30 mouse cellular contexts compared by ENCODE assay signal in genomic region chr7:100148586-100148985, GRCm38 (mm10). TPM values are rescaled to one million over a fixed set of nuclear protein-coding genes. Genes with fewer than 3 reads are reported as not detected.
A peak's percentile ranks its signal among the peaks of the same experiment; 100 is the strongest.
DNase-seq lines count a peak whose midpoint lies in the region; ATAC-seq and TF ChIP-seq lines count a peak whose summit lies in the region.
"Had no signal": no experiment of that assay in that cellular context is flagged by ENCODE, and none has a peak within 500 bp of the region (broad histone marks: within the 10 kb centered on the region; RNA-seq: fewer than 3 reads in every experiment).

No protein-coding gene starts in this region.

- H3K9me3 ChIP-seq in midbrain, embryonic 15.5 days = no peaks in the 10 kb centered on the region
- H3K9me3 ChIP-seq: embryonic facial prominence, embryonic 10.5 days; embryonic facial prominence, embryonic 15.5 days; forebrain, embryonic 13.5 days; G1E; heart, embryonic 12.5 days; hindbrain, embryonic 13.5 days; limb, embryonic 10.5 days; limb, embryonic 15.5 days; liver, embryonic 15.5 days; midbrain, embryonic 10.5 days had no signal

- WGBS in cerebellum, adult 2 months = 20% methylated on average over 4 of the region's 4 CpGs
- 91% methylated on average over 4 of the region's 4 CpGs for WGBS in midbrain, embryonic 15.5 days

- H3K9ac ChIP-seq in midbrain, embryonic 15.5 days = no peak overlapping the region
- H3K9ac ChIP-seq: embryonic facial prominence, embryonic 15.5 days; forebrain, embryonic 13.5 days; heart, embryonic 12.5 days; hindbrain, embryonic 13.5 days; limb, embryonic 15.5 days; liver, embryonic 15.5 days; lung, embryonic 14.5 days had no signal

- H3K27me3 ChIP-seq in cerebellum, adult 2 months (ENCODE audit: control insufficient read depth, insufficient read depth, low read length) = no peaks in the 10 kb centered on the region
- H3K27me3 ChIP-seq in midbrain, embryonic 15.5 days (replicated peaks) = no peaks in the 10 kb centered on the region
- H3K27me3 ChIP-seq: embryonic facial prominence, embryonic 15.5 days; forebrain, embryonic 13.5 days; heart, embryonic 12.5 days; hindbrain, embryonic 13.5 days; limb, embryonic 15.5 days; Patski had no signal

- peak overlapping the region; percentile 11 for H3K4me3 ChIP-seq in cerebellum, adult 2 months (replicated peaks; ENCODE audit: insufficient read depth, low read depth, low read length)
- H3K4me3 ChIP-seq in midbrain, embryonic 15.5 days = no peak overlapping the region
- H3K4me3 ChIP-seq: embryonic facial prominence, embryonic 10.5 days; embryonic facial prominence, embryonic 15.5 days; forebrain, embryonic 13.5 days; heart, embryonic 12.5 days; hindbrain, embryonic 13.5 days; limb, embryonic 10.5 days; limb, embryonic 15.5 days; liver, embryonic 15.5 days; midbrain, embryonic 10.5 days had no signal

- H3K36me3 ChIP-seq in midbrain, embryonic 15.5 days (replicated peaks) = no peaks in the 10 kb centered on the region
- H3K36me3 ChIP-seq: embryonic facial prominence, embryonic 10.5 days; embryonic facial prominence, embryonic 15.5 days; G1E; heart, embryonic 12.5 days; hindbrain, embryonic 13.5 days; limb, embryonic 10.5 days; limb, embryonic 15.5 days; liver, embryonic 15.5 days; midbrain, embryonic 10.5 days had no signal

- H3K4me1 ChIP-seq in cerebellum, adult 2 months (ENCODE audit: control insufficient read depth, insufficient read depth, low read length) = peaks cover 5% of the 10 kb centered on the region; the same call in 1 of the 2 replicates
- H3K4me1 ChIP-seq in midbrain, embryonic 15.5 days = no peaks in the 10 kb centered on the region
- H3K4me1 ChIP-seq: embryonic facial prominence, embryonic 15.5 days; forebrain, embryonic 13.5 days; heart, embryonic 12.5 days; hindbrain, embryonic 13.5 days; limb, embryonic 15.5 days; liver, embryonic 15.5 days; midbrain, embryonic 10.5 days had no signal

- no peak overlapping the region for H3K27ac ChIP-seq in cerebellum, adult 2 months (ENCODE audit: insufficient read depth, low read length)
- no peak overlapping the region for H3K27ac ChIP-seq in midbrain, embryonic 15.5 days
- H3K27ac ChIP-seq: embryonic facial prominence, embryonic 10.5 days; embryonic facial prominence, embryonic 15.5 days; forebrain, embryonic 13.5 days; hindbrain, embryonic 13.5 days; limb, embryonic 10.5 days; limb, embryonic 15.5 days; liver, embryonic 15.5 days; midbrain, embryonic 10.5 days had no signal

- TF ChIP-seq CTCF in cerebellum, adult 2 months (IDR thresholded peaks at IDR 0.05; ENCODE audit: borderline replicate concordance, insufficient read depth, low read depth, low read length) = no peak

- peak; percentile 27 to 39 for DNase-seq in cerebellum, adult 2 months
- no peak for DNase-seq in cerebellum, postnatal 4 days (ENCODE audit: low spot score in 2 of 2)
- peak; percentile 11 for DNase-seq in kidney, adult 18-20 months
- DNase-seq in kidney, adult 8-10 months = no peak
- DNase-seq in brain, adult 2 months (ENCODE audit: low read depth, low spot score) = peak; percentile 9
- peak; percentile 4 to 14 for DNase-seq in cerebellum, postnatal 36 days
- no peak for DNase-seq in ovary, postnatal 10 days (ENCODE audit: low spot score)
- DNase-seq: adrenal gland, postnatal 14 days; gastrocnemius, postnatal 14 days; heart, adult 18-20 months; heart, postnatal 4 days; kidney, adult 2 months; kidney, postnatal 10 days; layer of hippocampus, postnatal 36 days; lung, embryonic 14.5 days; lung, postnatal 14 days; right cerebral cortex, postnatal 4 days had no signal

- ATAC-seq in midbrain, embryonic 15.5 days (replicated peaks) = no peak
- ATAC-seq: forebrain, embryonic 13.5 days; midbrain, embryonic 16.5 days; Patski had no signal

- TF ChIP-seq POLR2A in cerebellum, adult 2 months (IDR thresholded peaks at IDR 0.05; ENCODE audit: borderline replicate concordance, insufficient read depth, low read length) = no peak

- no peak overlapping the region for H3K4me2 ChIP-seq in midbrain, embryonic 15.5 days
- H3K4me2 ChIP-seq: embryonic facial prominence, embryonic 15.5 days; forebrain, embryonic 13.5 days; heart, embryonic 12.5 days; hindbrain, embryonic 13.5 days; limb, embryonic 15.5 days; liver, embryonic 15.5 days; lung, embryonic 14.5 days had no signal

RNA-seq across cellular contexts. Expression of gene Lipt2, which starts 10.5 kb away (rescaled TPM):
- polyA plus RNA-seq in cerebellum, adult 2 months (2012; rRNA removed) = 6.9 and 7.5 TPM in 2 replicates
- polyA plus RNA-seq in midbrain, embryonic 15.5 days (2015; fragmentation: Nextera tagmentation; extraction: Ambion mirVana) = 16.0 and 19.4 TPM in 2 replicates

RNA-seq across cellular contexts. Expression of gene Pold3, which starts 27.2 kb away (rescaled TPM):
- 25.8 and 27.3 TPM in 2 replicates for polyA plus RNA-seq in cerebellum, adult 2 months (2012; rRNA removed)
- polyA plus RNA-seq in midbrain, embryonic 15.5 days (2015; fragmentation: Nextera tagmentation; extraction: Ambion mirVana) = 49.0 and 53.8 TPM in 2 replicates

RNA-seq across cellular contexts. Expression of gene Kcne3, which starts 27.7 kb away (rescaled TPM):
- not detected in 2 replicates for polyA plus RNA-seq in cerebellum, adult 2 months (2012; rRNA removed)
- polyA plus RNA-seq in midbrain, embryonic 15.5 days (2015; fragmentation: Nextera tagmentation; extraction: Ambion mirVana) = 0.60 and 0.98 TPM in 2 replicates
- polyA plus RNA-seq: Patski had no signal

Comparison
In these comparisons a context has a peak if more than half of its experiments do, and no peak if none do; other contexts are left out.
1. DNase-seq: peak in cerebellum, adult 2 months (2 of 2), kidney, adult 18-20 months (single experiment), brain, adult 2 months (single experiment) and cerebellum, postnatal 36 days (2 of 2); none in cerebellum, postnatal 4 days (0 of 2), kidney, adult 8-10 months (0 of 2) and ovary, postnatal 10 days (single experiment).